Mouse (Mus musculus) kidney, postnatal 4 days (tissue): ENCODE results near the gene Tnxb.
"Not testable (repeated sequence)": the region's sequence is repeated elsewhere in the genome, so short reads cannot be mapped to it uniquely, and the experiment has no call there.

Experiments used
- DNase-seq, 2 experiments: peaks; one replicate each; pipeline ENCODE4 v3.0.0; 2021; ENCODE audit warnings: mixed read lengths in 2 of 2

Tnxb gene

GRCm38 (mm10) chr17:34685120-34686110, 15.1 kb downstream of the Tnxb start:
- DNase-seq = peak; percentile 73 to 81

- DNase-seq = no peak
Measured at GRCm38 (mm10) chr17:34688889-34689288, 18.6 kb downstream of the Tnxb start.

- DNase-seq = peak; percentile 54 to 72
Measured at GRCm38 (mm10) chr17:34690458-34690857, 20.1 kb downstream of the Tnxb start.

- DNase-seq = peak; percentile 67 to 76
Measured at GRCm38 (mm10) chr17:34692906-34693305, 22.6 kb downstream of the Tnxb start.

GRCm38 (mm10) chr17:34699575-34700408, 29.5 kb downstream of the Tnxb start:
- DNase-seq = no peak

GRCm38 (mm10) chr17:34700671-34701071, 30.3 kb downstream of the Tnxb start:
- DNase-seq = no peak

- DNase-seq = not testable (repeated sequence)
Measured at GRCm38 (mm10) chr17:34706476-34706875, 36.1 kb downstream of the Tnxb start.

- peak; percentile 84 for DNase-seq
Measured at GRCm38 (mm10) chr17:34712951-34713350, 42.6 kb downstream of the Tnxb start.

GRCm38 (mm10) chr17:34714181-34714907, 44.0 kb downstream of the Tnxb start:
- DNase-seq = peak; percentile 33 to 36

GRCm38 (mm10) chr17:34714908-34715445, 44.6 kb downstream of the Tnxb start:
- DNase-seq = not testable (repeated sequence)

- not testable (repeated sequence) for DNase-seq
Measured at GRCm38 (mm10) chr17:34715451-34715850, 45.1 kb downstream of the Tnxb start.

- no peak for DNase-seq
Measured at GRCm38 (mm10) chr17:34716247-34716646, 45.9 kb downstream of the Tnxb start.

- DNase-seq = no peak
Measured at GRCm38 (mm10) chr17:34717401-34717800, 47.1 kb downstream of the Tnxb start.

GRCm38 (mm10) chr17:34719886-34720285, 49.6 kb downstream of the Tnxb start:
- DNase-seq = not testable (repeated sequence)

- not testable (repeated sequence) for DNase-seq
Measured at GRCm38 (mm10) chr17:34722238-34722637, 51.9 kb downstream of the Tnxb start.

- DNase-seq = no peak
Measured at GRCm38 (mm10) chr17:34723066-34723465, 52.7 kb downstream of the Tnxb start.

- DNase-seq = no peak
Measured at GRCm38 (mm10) chr17:34727887-34728286, 57.6 kb downstream of the Tnxb start.

GRCm38 (mm10) chr17:34729155-34729554, 58.8 kb downstream of the Tnxb start:
- not testable (repeated sequence) for DNase-seq

GRCm38 (mm10) chr17:34729779-34730553, 59.6 kb downstream of the Tnxb start:
- not testable (repeated sequence) for DNase-seq

GRCm38 (mm10) chr17:34737466-34737865, 67.1 kb downstream of the Tnxb start:
- not testable (repeated sequence) for DNase-seq

GRCm38 (mm10) chr17:34739708-34740107, 69.4 kb downstream of the Tnxb start:
- not testable (repeated sequence) for DNase-seq
